Mouse (Mus musculus) midbrain, embryonic 11.5 days (tissue): ENCODE measurements around the gene Fam129c. TPM values are rescaled to one million over a fixed set of nuclear protein-coding genes. Genes with fewer than 3 reads are reported as not detected.

ENCODE experiments used
- ATAC-seq: fragments of 200-750 bp; cut with Nextera tagmentation; 2 replicates; pipeline ENCODE4 v1.8.0; 2017; ENCODE audit warnings: moderate TSS enrichment, moderate library complexity; ENCODE audit not compliant: low FRiP score
- DNase-seq: peaks from one replicate; pipeline ENCODE4 v3.0.0; 2015; ENCODE audit warnings: low spot score; ENCODE audit errors: missing footprints
- H3K27ac ChIP-seq: fragments of 300-500 bp; sonication (generic); 2 replicates; pipeline ENCODE4 v1.5.1; 2014; ENCODE audit warnings: low read depth, low read length
- H3K27me3 ChIP-seq: fragments of 300-500 bp; sonication (generic); 2 replicates; pipeline ENCODE4 v1.6.1; 2014; ENCODE audit warnings: mild to moderate bottlenecking, low read length, moderate library complexity, mixed read lengths; ENCODE audit not compliant: control insufficient read depth, insufficient read depth
- H3K36me3 ChIP-seq: fragments of 300-500 bp; sonication (generic); 2 replicates; pipeline ENCODE4 v1.6.1; 2014; ENCODE audit warnings: mild to moderate bottlenecking, low read length, moderate library complexity, mixed read lengths; ENCODE audit not compliant: control insufficient read depth, insufficient read depth
- H3K4me1 ChIP-seq: fragments of 300-500 bp; sonication (generic); 2 replicates; pipeline ENCODE4 v1.6.1; 2014; ENCODE audit warnings: low read length; ENCODE audit not compliant: control insufficient read depth, insufficient read depth
- H3K4me2 ChIP-seq: fragments of 300-500 bp; sonication (generic); 2 replicates; pipeline ENCODE4 v1.6.1; 2014; ENCODE audit warnings: mild to moderate bottlenecking, moderate library complexity
- H3K4me3 ChIP-seq: fragments of 300-500 bp; sonication (generic); 2 replicates; pipeline ENCODE4 v1.5.1; 2014; ENCODE audit warnings: low read depth, low read length
- H3K9ac ChIP-seq: fragments of 300-500 bp; sonication (generic); 2 replicates; pipeline ENCODE4 v1.6.1; 2014; ENCODE audit warnings: low read length
- H3K9me3 ChIP-seq: fragments of 300-500 bp; sonication (generic); 2 replicates; pipeline ENCODE4 v1.6.1; 2016; ENCODE audit warnings: low read length; ENCODE audit not compliant: control insufficient read depth
- WGBS: fragments of 180-500 bp; shearing (Covaris S2); extraction: QIAGEN DNeasy Blood & Tissue Kit; methylation state at CpG from one replicate; pipeline ENCODE4 v1.1.7; 2014; 5-methylcytosine and 5-hydroxymethylcytosine counted together
- polyA plus RNA-seq: library from polyadenylated mRNA; unstranded; fragments of >200 nt; fragmentation: Nextera tagmentation; extraction: Ambion mirVana; gene quantifications from 2 replicates; pipeline ENCODE4 v1.2.1, GENCODE M21; 2014

Gene Fam129c
- 3.2 and 3.6 TPM in 2 replicates for polyA plus RNA-seq

DNA sequence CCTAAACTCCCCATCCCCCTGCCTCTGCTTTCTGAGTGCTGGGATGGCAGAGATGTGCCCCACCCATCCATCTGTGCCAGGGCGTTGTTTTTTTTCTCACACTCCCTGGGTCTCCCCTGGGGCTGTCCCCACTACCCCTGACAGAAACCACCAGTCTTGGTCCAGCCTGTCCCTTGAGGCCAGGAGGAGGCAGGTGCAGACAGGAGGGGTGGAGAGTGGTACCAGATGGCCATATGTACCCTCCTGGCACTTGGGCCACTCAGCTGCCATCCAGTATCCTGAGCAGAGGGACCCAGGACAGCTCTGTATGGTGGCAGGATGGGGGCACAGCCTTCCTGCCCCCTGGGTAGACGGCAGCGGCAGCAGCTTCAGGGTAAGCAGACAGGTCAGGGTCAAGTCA is at the start of gene Fam129c:
TSS of gene Fam129c (plus strand) at position 198 of the 400 bp plus-strand sequence.
- Histone ChIP-seq H3K9me3 (no peaks in the 10 kb centered on the region), H3K4me3 (no peak within 1 kb of the TSS), H3K9ac (no peak within 1 kb of the TSS), H3K4me1 (peaks cover 22% of the 10 kb centered on the region), H3K36me3 (no peaks in the 10 kb centered on the region), H3K4me2 (no peak within 1 kb of the TSS), H3K27me3 (peaks cover 17% of the 10 kb centered on the region), H3K27ac (no peak within 1 kb of the TSS; the same call in 1 of the 2 replicates)
- DNase-seq (no peak), ATAC-seq (no peak)
- WGBS = 84% methylated on average over 3 of the region's 3 CpGs

DNA sequence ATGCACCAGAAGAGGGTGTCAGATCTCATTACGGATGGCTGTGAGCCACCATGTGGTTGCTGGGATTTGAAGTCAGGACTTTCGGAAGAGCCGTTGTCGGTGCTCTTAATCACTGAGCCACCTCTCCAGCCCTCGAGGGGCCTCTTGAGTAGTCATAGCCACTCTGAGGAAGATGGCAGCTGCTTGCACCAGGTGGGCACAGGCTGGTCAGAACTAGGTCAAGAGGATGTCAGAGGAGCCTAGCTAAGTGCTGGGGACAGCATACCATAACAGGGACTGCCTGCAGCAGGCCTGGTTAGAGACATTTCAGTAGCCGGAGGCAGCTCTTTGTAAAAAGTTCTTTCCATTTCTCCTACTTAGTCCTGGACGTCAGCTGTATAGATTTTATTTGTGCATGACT is 46.7 kb upstream of the Fam129c start:
- Histone ChIP-seq H3K27ac (no peak overlapping the region), H3K27me3 (peaks cover 2% of the 10 kb centered on the region; the same call in 1 of the 2 replicates), H3K36me3 (peaks cover 3% of the 10 kb centered on the region; the same call in 1 of the 2 replicates), H3K4me1 (no peaks in the 10 kb centered on the region), H3K9me3 (no peaks in the 10 kb centered on the region), H3K9ac (no peak overlapping the region), H3K4me3 (no peak overlapping the region), H3K4me2 (no peak overlapping the region)
- DNase-seq (no peak), ATAC-seq (no peak)
- WGBS = 73% methylated on average over 7 of the region's 7 CpGs

DNA sequence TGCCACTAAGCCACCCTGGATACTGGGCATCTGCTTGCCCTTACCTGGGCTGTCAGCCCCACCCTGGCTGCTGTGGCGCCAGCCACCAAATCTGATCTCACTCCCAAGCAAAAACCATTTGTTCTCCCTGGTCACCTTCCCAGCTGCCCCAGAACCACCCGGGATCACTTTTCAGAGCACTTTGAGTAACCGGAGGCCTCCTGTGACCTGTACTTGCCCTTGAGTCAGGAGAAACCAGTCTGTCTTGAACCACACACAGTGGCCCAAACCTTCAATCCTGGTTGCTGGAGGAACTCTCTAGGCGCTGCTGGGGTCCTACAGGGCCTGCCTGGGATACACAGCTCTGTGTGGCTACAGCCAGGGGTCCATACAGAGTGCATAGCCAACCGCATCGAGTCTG is 44.7 kb upstream of the Fam129c start:
- DNase-seq (no peak), ATAC-seq (no peak)
- no peak overlapping the region for H3K4me3 ChIP-seq
- H3K4me2 ChIP-seq = no peak overlapping the region
- H3K4me1 ChIP-seq = no peaks in the 10 kb centered on the region
- H3K9me3 ChIP-seq = no peaks in the 10 kb centered on the region
- no peak overlapping the region for H3K9ac ChIP-seq
- peaks cover 17% of the 10 kb centered on the region for H3K27me3 ChIP-seq
- no peak overlapping the region for H3K27ac ChIP-seq
- H3K36me3 ChIP-seq = 0 out of 2 replicates have a peak, but pooled peaks cover 3% of the 10 kb centered on the region
- WGBS = 74% methylated on average over 6 of the region's 6 CpGs

DNA sequence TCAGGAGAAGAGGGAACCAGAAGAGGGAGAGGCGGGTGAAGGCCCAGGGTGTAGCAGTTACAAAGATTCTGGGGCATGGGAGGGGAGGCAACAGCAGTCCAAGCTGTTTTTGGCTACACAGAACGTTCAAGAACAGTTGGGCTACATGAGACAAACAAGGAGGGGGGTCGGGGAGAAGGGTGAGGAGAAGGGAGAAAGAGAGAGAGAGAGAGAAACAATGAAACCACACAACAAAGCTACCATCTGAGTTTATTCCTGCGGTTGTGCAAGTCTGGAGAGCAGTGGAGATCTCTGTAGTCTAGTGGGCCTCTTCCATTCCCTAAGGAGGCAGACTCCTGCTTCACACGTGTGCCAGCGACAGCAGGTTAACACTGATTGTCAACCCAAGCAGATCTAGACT is 43.4 kb upstream of the Fam129c start:
- H3K27me3 ChIP-seq = peaks cover 29% of the 10 kb centered on the region
- H3K4me3 ChIP-seq = no peak overlapping the region
- no peaks in the 10 kb centered on the region for H3K9me3 ChIP-seq
- no peaks in the 10 kb centered on the region for H3K36me3 ChIP-seq
- DNase-seq = no peak
- no peak for ATAC-seq
- no peak overlapping the region for H3K9ac ChIP-seq
- no peak overlapping the region for H3K27ac ChIP-seq
- no peaks in the 10 kb centered on the region for H3K4me1 ChIP-seq
- 73% methylated on average over 6 of the region's 6 CpGs for WGBS
- no peak overlapping the region for H3K4me2 ChIP-seq

DNA sequence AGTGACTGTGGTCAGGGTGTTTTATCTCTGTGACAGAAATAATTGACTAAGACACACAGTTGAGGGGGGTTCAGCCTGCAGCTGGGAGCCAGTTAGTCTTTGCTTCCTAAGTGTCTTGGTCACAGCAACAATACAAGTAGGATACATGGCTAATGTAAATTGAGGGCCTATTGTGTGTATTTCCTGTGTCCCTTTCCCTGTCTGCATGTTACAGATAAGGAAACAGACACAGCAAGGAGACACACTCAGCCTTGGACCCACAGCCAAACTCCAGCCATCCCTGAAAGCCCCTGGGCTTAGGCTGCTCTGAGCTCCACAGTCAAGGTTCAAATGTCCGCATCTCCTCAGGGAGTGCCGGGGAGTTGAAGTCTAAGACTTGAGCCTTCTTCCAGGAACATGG is 42.8 kb upstream of the Fam129c start:
- 90% methylated on average over 2 of the region's 2 CpGs for WGBS
- peaks cover 35% of the 10 kb centered on the region for H3K27me3 ChIP-seq
- H3K9me3 ChIP-seq = no peaks in the 10 kb centered on the region
- DNase-seq (no peak), ATAC-seq (no peak)
- H3K4me2 ChIP-seq = no peak overlapping the region
- H3K4me3 ChIP-seq = no peak overlapping the region
- H3K36me3 ChIP-seq = no peaks in the 10 kb centered on the region
- no peak overlapping the region for H3K9ac ChIP-seq
- no peak overlapping the region for H3K27ac ChIP-seq
- no peaks in the 10 kb centered on the region for H3K4me1 ChIP-seq

DNA sequence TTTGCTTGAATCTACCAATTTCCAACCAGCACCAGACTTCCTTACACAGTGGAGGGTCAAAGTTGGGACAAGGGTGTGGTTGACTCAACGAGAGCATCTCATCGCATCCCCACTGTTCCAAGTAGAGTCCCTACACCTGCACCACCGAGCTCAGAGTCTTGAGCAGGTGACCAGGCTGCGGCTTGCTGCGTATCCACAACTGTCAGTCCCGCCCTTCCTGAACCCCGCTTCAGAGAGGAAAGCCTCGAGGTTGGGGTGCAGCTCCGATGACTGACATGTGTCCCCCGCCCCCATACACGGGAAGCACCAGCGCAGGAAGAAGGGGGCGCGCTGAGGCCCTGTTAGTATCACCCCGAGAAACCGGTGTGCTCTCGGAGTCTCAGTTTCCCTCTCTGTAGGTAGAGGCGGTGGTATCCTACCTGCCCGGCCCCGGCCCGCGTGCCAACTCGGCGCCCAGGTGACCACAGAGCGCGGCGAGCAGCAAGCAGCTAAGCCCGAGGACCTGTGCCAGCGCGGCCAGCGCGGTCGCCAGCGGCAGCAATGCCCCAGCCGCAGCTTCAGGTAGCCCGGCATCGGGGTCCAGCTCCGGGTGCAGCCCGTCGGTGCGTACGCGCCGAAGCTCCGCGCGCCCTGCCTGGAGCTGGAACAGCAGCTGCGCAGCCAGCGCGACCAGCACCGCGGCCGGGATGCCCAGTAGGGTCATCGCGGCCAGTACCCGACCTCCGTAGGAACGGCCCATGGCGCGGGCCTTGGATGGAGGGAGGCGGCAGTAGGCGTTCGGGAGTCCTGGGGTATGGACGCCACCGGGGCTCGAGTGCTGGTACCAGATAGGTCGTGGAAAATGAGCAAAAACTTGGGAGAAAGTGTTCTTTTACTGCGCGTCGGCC is 39.1 kb upstream of the Fam129c start, which contains the start of gene Tmem221:
TSS of gene Tmem221 (minus strand) at position 801 of the 887 bp plus-strand sequence.
- 4% methylated on average over 70 of the region's 70 CpGs for WGBS
- peaks cover 69% of the 10 kb centered on the region for H3K27me3 ChIP-seq
- no peak within 1 kb of the TSS for H3K27ac ChIP-seq
- peak; percentile 6; the same call in 1 of the 2 replicates for ATAC-seq
- no peak within 1 kb of the TSS for H3K9ac ChIP-seq
- peak within 1 kb of the TSS; percentile 19 for H3K4me3 ChIP-seq
- no peaks in the 10 kb centered on the region for H3K9me3 ChIP-seq
- H3K36me3 ChIP-seq = no peaks in the 10 kb centered on the region
- peak; percentile 83 for DNase-seq
- peak within 1 kb of the TSS; percentile 41 for H3K4me2 ChIP-seq
- no peaks in the 10 kb centered on the region for H3K4me1 ChIP-seq

DNA sequence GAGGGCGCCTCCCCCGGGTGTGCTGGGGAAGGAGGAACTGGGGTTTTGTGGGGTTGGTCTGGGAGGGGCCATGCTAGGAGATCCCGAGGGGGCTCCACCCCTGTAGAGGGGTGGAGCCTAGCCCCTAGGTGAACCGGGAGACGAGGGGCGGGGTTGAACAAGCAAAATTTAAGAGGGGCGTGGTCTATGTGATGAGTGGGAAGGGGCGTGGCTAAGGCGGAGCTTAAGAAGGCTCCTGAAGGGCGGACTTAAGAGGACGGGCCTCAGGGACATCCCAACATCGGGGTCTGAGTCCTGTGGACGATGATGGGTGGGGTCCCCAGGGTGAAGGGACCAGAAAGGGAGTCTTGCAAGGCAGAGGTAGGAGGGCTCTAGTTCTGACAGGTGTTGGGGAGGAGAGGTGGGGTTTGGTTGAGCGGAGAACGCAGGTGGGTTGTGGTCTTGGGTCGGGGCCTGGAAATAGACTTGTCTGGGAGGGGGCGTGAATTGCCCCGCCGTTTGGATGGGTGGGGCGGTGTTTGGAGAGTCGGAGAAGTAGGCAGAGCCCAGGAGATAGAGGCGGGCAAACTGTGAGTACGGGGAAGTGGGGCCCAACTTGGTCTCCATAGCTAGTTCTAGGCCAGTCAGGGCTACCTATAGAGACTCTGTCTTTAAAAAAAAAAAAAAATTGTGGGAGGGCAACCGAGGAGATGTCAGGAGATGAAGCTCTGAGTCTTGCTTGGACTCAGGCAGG is 38.3 kb upstream of the Fam129c start:
- H3K27ac ChIP-seq = no peak overlapping the region
- H3K4me1 ChIP-seq = no peaks in the 10 kb centered on the region
- ATAC-seq (peak; percentile 53), DNase-seq (peak; percentile 88)
- no peak overlapping the region for H3K9ac ChIP-seq
- H3K4me2 ChIP-seq = peak overlapping the region; percentile 41
- H3K4me3 ChIP-seq = peak overlapping the region; percentile 19
- WGBS = 1% methylated on average over 24 of the region's 24 CpGs
- H3K9me3 ChIP-seq = peaks cover 2% of the 10 kb centered on the region
- H3K27me3 ChIP-seq = peaks cover 69% of the 10 kb centered on the region
- no peaks in the 10 kb centered on the region for H3K36me3 ChIP-seq

DNA sequence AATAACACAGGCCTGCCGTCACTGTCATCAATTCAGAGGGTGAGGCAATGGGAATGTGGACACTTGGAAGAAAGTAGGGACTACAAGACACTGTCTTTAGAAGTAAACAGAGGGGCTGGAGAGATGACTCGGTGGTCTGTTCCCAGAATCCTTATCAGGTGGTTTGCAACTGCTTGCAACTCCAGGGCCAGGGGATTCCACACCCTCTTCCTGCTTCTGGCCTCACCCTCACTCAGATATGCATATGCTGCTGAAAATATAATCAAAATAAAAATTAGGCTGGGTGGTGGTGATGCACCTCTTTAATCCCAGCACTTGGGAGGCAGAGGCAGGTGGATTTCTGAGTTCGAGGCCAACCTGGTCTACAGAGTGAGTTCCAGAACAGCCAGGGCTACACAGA is 37.4 kb upstream of the Fam129c start:
- no peak for ATAC-seq
- Histone ChIP-seq H3K27me3 (peaks cover 69% of the 10 kb centered on the region), H3K9me3 (peaks cover 5% of the 10 kb centered on the region), H3K36me3 (no peaks in the 10 kb centered on the region), H3K9ac (no peak overlapping the region), H3K4me1 (no peaks in the 10 kb centered on the region), H3K4me2 (no peak overlapping the region), H3K27ac (no peak overlapping the region), H3K4me3 (no peak overlapping the region)
- WGBS = 78% methylated on average over 3 of the region's 3 CpGs
- no peak for DNase-seq

DNA sequence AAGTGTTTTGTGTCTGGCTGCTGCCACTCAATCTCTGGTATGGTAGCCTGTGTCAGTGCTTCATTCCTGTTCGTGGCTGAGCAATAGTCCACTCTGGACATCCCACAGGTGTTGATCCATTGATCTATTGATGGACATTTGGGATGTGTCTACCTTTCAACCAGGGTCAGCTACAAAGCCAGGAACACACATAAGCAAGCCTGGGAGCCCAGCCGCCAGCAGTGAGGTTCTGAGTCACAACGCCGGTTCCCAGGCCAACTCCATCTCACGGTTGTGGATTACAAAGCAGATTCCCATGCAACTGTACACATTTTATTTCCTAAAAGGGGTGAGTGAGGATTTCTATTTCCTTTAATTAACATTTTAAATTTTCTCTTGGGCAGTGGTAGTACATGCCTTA is 36.7 kb upstream of the Fam129c start:
- WGBS = 82% methylated on average over 5 of the region's 5 CpGs
- Histone ChIP-seq H3K9ac (no peak overlapping the region), H3K4me3 (no peak overlapping the region), H3K4me1 (no peaks in the 10 kb centered on the region), H3K4me2 (no peak overlapping the region), H3K9me3 (peaks cover 5% of the 10 kb centered on the region), H3K36me3 (no peaks in the 10 kb centered on the region), H3K27ac (no peak overlapping the region), H3K27me3 (peaks cover 67% of the 10 kb centered on the region)
- ATAC-seq = no peak
- DNase-seq = no peak
